Mouse (Mus musculus): Measurements from ENCODE around the gene Bcl10.
A peak's percentile ranks its signal among the peaks of the same experiment; 100 is the strongest.
"Not testable (repeated sequence)": the region's sequence is repeated elsewhere in the genome, so short reads cannot be mapped to it uniquely, and the experiment has no call there.

Gene Bcl10

DNA sequence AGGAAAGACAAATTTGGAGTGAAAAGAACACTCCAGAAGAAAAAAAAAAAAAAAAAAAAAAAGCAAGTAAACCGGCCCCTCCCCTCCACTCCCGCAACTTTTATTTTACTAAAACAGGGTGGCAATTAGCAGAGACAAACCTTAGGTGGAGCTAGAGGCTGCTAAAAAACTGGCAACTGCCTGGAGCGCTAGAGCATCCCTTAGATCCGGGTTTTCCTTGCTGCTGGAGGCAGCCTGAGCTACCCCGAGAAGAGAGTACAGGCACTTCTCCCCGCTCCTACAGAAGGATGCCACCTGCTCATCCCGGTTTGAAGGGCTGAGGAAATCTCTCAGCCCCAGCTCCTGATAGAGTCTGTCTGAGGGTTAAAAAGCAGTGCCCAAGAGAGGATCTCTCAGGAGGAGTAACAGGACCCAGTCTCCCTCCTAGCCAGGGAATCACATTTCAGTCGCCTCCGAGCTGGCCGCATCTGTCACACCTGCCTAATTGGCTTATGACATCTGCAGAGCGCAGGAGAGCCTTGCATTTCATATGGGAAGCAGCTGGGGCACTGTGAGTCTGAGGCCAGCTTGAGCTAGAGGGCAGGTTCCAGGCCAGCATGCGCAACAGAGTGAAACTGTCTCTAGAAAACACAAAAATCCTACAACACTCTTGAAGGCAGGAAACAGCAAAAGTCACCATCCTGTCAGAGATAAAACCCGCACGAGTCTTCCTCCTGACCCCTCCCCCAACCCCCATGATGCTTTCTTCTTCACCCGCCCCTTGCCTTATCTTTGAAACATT is 27.6 kb downstream of the Bcl10 start:
- DNase-seq (ENCODE audit: low spot score in 2 of 2): peak in 1 of 2 experiments; percentile 58

DNA sequence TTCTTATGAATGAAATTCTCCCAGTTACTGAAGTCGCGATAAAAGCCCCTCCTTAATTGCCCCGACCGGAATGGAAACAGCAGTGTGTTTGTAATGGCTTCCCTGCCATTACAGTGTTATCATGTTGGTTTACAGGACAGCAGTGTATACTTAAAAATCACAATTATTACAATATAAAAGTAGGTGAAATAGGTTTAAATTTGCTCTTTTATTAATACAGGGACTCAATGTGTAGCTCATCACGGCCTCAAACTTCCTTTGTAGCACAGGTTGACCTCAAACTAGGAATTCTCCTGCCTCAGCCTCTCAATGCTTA is 28.2 kb downstream of the Bcl10 start:
- DNase-seq (ENCODE audit: low spot score in 2 of 2): no peak

GRCm38 (mm10) chr3:145951287-145952165 is 28.9 kb downstream of the Bcl10 start:
- DNase-seq (ENCODE audit: low spot score in 2 of 2): no peak

DNA sequence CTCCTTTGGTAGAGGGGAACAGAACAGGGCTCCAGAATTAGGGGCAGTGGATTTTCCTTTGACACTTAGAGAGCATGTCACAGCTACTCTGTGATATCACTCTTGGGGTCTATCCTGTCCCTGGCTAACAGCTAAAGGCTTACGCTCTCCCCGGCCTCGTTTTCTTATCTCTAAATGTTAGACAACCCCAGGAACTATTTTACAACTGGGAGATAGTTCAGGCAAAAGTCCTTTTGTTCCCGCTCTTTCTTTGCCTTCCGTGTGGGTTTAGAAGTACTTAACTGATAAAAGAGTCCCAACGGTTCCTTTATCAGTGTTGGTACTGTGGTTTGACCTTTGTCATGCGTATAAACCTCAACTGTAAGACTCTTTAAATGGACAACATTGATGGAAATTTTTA is 30.3 kb downstream of the Bcl10 start:
- no peak for DNase-seq (ENCODE audit: low spot score in 2 of 2)

GRCm38 (mm10) chr3:145953411-145953810 is 30.8 kb downstream of the Bcl10 start:
- no peak for DNase-seq (ENCODE audit: low spot score in 2 of 2)

GRCm38 (mm10) chr3:145959824-145960223 is 37.2 kb downstream of the Bcl10 start:
- peak; percentile 19 to 37 for DNase-seq (ENCODE audit: low spot score in 2 of 2)

GRCm38 (mm10) chr3:145962411-145962810 is 39.8 kb downstream of the Bcl10 start:
- no peak for DNase-seq (ENCODE audit: low spot score in 2 of 2)

DNA sequence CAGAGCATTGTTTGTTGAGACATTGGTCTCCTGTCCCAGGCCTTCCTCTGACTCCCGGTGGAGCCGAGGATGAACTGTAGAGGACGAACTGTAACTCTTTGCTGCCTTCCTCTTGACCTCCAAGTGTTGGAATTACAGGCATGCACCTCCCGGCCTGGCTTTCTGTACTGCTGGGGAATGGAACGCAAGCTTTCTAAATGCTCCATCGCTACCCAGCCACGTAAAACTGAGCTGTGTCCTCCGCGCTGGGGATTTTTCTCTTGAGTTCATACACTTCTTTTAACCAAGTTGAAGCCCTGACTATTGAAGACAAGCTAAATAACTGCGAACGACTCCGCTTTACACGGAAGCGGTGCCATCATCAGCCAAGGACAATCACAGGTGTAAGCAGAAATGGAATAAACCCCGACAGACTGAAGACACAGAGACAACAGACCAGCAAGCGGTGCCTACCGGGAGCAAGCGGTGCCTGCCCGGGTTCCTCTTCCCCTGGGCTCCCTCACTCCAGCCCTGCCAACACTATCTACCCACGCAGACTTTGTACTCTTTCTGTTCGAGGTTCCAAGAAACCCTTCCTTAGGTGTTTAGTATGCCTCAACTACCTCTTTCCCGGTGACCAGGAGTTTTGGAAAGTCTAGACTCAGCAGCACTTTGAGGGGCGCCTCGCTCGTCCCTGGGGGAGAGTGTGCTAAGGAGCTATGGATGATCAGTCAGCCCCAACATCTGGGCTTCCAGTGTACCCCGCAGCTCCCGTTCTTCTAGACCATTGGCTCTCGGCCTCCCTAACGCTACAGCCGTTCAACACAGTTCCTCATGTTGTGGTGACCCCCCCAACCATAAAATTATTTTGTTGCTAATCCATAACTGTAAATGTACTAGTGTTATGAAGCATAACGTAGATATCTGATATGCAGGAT is 40.8 kb downstream of the Bcl10 start:
- DNase-seq (ENCODE audit: low spot score in 2 of 2): no peak

DNA sequence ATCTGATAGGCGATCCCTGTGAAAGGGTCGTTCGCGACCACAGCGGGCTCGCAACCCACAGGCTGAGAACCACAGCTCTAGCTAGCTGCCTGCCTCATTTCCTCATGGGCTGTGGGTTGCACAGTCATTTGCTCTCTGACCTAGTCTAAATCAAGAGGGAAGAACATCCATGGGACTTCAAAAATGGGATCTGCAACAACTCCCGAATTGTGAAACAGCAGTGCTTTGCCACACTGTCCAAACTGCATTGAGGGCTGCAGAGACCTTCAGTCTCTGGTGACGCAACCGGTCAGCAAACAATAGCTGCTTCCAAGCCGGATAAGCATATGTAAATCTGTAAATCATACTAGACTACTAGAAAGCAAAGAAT is 41.4 kb downstream of the Bcl10 start:
- DNase-seq (ENCODE audit: low spot score in 2 of 2): no peak

- DNase-seq (ENCODE audit: low spot score in 2 of 2): no peak
Measured at GRCm38 (mm10) chr3:145964473-145964872, 41.9 kb downstream of the Bcl10 start.

GRCm38 (mm10) chr3:145965583-145965982 is 43.0 kb downstream of the Bcl10 start:
- DNase-seq (ENCODE audit: low spot score in 2 of 2): not testable (repeated sequence)

DNA sequence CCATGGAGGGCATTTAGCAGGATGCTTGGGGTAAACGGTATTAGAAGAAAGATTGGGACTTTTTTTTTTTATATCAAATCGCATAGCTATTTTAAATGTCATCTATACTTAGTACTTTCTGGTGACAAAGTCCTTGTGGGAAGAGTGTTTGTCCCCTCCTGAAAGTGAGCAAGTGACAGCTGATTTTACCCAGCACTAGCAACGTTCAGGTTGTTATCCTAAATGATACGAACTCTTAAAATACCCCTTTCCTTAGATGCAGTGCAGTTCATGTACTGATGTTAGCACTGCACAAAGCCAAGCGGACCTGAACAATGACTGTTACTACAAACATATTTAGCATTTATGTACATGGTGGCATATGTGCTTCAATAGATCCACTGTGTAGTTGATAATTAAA is 44.2 kb downstream of the Bcl10 start:
- DNase-seq (ENCODE audit: low spot score in 2 of 2): no peak

GRCm38 (mm10) chr3:145969031-145969501 is 46.5 kb downstream of the Bcl10 start:
- no peak for DNase-seq (ENCODE audit: low spot score in 2 of 2)

DNA sequence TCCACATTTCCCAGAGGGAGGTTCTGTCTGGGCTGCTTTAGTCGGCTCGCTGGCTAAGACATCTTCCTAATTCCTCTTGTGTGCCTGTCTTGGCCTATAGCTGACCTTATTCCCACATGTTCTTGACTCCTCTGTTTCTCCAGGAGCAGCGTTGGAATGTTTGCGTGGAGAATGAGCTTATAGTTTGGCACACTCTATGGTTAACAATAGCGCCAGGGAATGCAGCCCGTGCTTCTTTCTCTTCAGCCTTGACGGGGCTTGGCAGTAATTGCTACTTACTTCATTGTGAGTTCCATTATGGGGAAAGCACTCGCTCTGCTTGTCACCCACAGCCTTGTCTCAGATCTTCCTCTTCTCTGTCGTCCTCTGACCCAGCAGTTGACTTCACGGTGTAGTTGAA is 48.9 kb downstream of the Bcl10 start:
- DNase-seq (ENCODE audit: low spot score in 2 of 2): no peak

DNA sequence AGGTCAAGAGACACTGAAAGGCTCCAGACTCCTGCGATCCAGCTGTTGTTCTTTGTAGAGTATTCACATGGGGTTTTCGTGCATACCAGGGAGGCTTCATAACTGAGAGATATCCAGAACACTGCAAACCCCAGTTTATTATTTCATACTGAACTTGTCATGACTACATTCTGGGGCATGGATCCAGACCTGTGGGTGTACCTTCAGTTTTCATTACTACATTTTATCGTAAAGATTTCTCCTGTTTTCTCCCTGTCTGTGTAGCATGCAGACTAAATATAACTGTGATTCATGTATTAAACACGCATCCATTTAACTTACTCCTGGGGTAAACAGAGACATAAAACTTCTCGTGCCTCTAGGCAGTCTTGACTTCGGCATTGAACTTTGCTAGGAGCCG is 52.4 kb downstream of the Bcl10 start:
- no peak for DNase-seq (ENCODE audit: low spot score in 2 of 2)

Measured in left cerebral cortex, adult 9 months (tissue).